Mouse (Mus musculus) spleen, adult 2 months (tissue): ENCODE measurements around the gene Scn8a. TPM values are rescaled to one million over a fixed set of nuclear protein-coding genes. Genes with fewer than 3 reads are reported as not detected.

Source experiments
- DNase-seq, 2 experiments: peaks; one replicate each; pipeline versions ENCODE4 v3.0.0 to v3.0.0-alpha.2; 2012 to 2021; ENCODE audit warnings: low spot score in 2 of 2, low read depth in 1 of 2
- H3K27ac ChIP-seq: fragments of 200-500 bp; 2 replicates; pipeline ENCODE4 v1.5.1; 2012; ENCODE audit warnings: low read length, inconsistent platforms; ENCODE audit not compliant: insufficient read depth
- H3K27me3 ChIP-seq: fragments of 200-500 bp; 2 replicates; pipeline ENCODE4 v1.6.1; 2012; ENCODE audit warnings: mild to moderate bottlenecking, moderate library complexity, low read length, inconsistent platforms; ENCODE audit not compliant: control insufficient read depth, insufficient read depth
- H3K36me3 ChIP-seq: fragments of 200-500 bp; 2 replicates; pipeline ENCODE4 v1.6.1; 2012; ENCODE audit warnings: mild to moderate bottlenecking, low read length, inconsistent platforms; ENCODE audit not compliant: control insufficient read depth, insufficient read depth
- H3K4me1 ChIP-seq: fragments of 200-500 bp; 2 replicates; pipeline ENCODE4 v1.6.1; 2011; ENCODE audit warnings: inconsistent platforms; ENCODE audit not compliant: control insufficient read depth, insufficient read depth, insufficient read length
- H3K4me3 ChIP-seq: fragments of 200-500 bp; 2 replicates; pipeline ENCODE4 v1.5.1; 2011; ENCODE audit warnings: mild to moderate bottlenecking, inconsistent platforms; ENCODE audit not compliant: insufficient read depth, insufficient read length; ENCODE audit errors: extremely low read depth
- CTCF ChIP-seq: fragments of 200-500 bp; IDR thresholded peaks from 2 replicates; pipeline ENCODE4 v1.5.1; 2011; ENCODE audit warnings: mild to moderate bottlenecking, inconsistent platforms; ENCODE audit not compliant: insufficient read depth, insufficient read length, insufficient replicate concordance; ENCODE audit errors: extremely low read depth
- POLR2A ChIP-seq: fragments of 200-500 bp; IDR thresholded peaks from 2 replicates; pipeline ENCODE4 v1.6.1; 2011; ENCODE audit warnings: low read depth, low read length, inconsistent platforms
- WGBS: fragments of 180-500 bp; shearing (Covaris S2); methylation state at CpG from one replicate; pipeline ENCODE4 v1.1.7; 2018; 5-methylcytosine and 5-hydroxymethylcytosine counted together
- polyA plus RNA-seq: library from polyadenylated mRNA; depleted of rRNA; stranded (reverse); fragments of >200 nt; gene quantifications from 2 replicates; pipeline ENCODE4 v1.2.3, GENCODE M21; 2012; rRNA removed

The Scn8a gene
- polyA plus RNA-seq, 1 experiment, result 0.54 TPM

DNA sequence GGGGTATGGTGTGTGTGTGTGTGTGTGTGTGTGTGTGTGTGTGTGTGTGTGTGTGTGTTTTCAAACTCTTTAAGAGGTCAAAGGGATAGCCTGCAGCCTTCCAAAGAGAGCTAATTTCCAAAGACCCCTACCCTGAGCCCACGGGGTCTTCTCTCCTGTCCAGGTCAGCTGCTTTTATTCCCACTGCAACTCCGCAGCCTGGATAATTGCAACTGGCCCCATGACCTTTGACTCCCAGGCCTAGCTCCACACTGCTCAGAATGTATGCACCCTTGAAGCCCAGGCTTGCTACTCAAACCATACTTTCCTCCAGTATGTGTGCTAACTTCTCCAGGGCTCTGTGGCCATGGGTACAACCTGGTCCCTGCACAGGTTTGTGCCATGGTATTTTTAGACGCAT lies 225.7 kb downstream of the Scn8a start:
- TF ChIP-seq CTCF, result no peak
- TF ChIP-seq POLR2A, result no peak
- H3K4me1 ChIP-seq, result no peaks in the 10 kb centered on the region
- 93% methylated on average over 3 of the region's 3 CpGs for WGBS
- H3K27ac ChIP-seq, result no peak overlapping the region
- no peaks in the 10 kb centered on the region for H3K36me3 ChIP-seq
- H3K4me3 ChIP-seq, result no peak overlapping the region
- DNase-seq, result no peak
- 0 out of 2 replicates have a peak, but pooled peaks cover 1% of the 10 kb centered on the region for H3K27me3 ChIP-seq

Other genes with a start within 250 kb of the Scn8a start
- gene Smagp, start 232.9 kb upstream of the Scn8a start, polyA plus RNA-seq, result 29.2 and 33.1 TPM in 2 replicates
- 101 TPM in 2 replicates for gene Bin2, start 200.3 kb upstream of the Scn8a start, polyA plus RNA-seq
- 5,688 and 5,726 TPM in 2 replicates for gene Cela1, start 181.9 kb upstream of the Scn8a start, polyA plus RNA-seq
- 13.9 and 16.1 TPM in 2 replicates for gene Galnt6, start 140.5 kb upstream of the Scn8a start, polyA plus RNA-seq
- gene Slc4a8, start 108.1 kb upstream of the Scn8a start, polyA plus RNA-seq, result 11.0 and 13.9 TPM in 2 replicates
- not detected in 2 replicates for gene Gm47841, start 177.5 kb downstream of the Scn8a start, polyA plus RNA-seq
- 2.2 and 2.6 TPM in 2 replicates for gene Fignl2, start 208.7 kb downstream of the Scn8a start, polyA plus RNA-seq
- not detected in 2 replicates for gene Ankrd33, start 245.9 kb downstream of the Scn8a start, polyA plus RNA-seq